Mouse (Mus musculus) mouse trophoblast stem cell (cell line): ENCODE measurements around the gene Hey2.

Source experiments
- in situ Hi-C, 2 experiments: fragments of 300-500 bp; cut with MseI, MboI; formaldehyde crosslinking; loops; 2 replicates in 1 of 2; 3 replicates in 1 of 2; pipeline ENCODE4 v1.15.1; 2025

Hey2 gene

DNA sequence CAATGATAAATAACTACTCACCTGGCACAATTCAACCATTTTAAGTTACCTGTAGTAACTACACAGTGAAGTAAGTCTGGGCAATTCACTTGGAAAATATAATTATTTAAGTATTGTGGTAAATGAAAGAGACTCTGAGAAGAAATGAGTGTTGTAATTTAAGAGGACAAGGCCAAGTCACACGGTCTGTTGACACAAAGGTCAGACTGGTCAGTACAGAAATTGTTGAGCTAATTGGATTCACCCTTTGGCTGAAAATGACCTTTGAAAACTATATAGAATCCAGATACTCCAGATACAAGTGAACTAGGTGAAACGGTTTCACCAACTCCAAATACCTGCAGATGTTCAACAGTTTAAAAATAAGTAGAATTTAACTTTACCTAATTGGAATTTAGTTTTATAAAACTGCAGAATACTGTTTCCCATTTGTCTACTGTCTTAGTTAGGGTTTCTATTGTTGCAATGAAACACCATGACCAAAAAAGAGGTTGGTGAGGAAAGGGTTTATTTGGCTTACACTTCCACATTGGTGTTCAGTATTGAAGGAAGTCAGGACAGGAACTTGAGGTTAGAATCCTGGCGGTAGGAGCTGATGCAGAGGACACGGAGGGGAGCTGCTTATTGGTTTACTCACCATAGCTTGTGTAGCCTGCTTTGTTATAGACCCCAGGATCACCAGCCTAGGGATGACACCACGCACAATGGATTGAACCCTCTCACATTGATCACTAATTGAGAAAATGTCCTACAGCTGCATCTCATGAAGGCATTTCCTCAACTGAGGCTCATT lies 45.9 kb downstream of the Hey2 start:
- in situ Hi-C loops: no loop called here

DNA sequence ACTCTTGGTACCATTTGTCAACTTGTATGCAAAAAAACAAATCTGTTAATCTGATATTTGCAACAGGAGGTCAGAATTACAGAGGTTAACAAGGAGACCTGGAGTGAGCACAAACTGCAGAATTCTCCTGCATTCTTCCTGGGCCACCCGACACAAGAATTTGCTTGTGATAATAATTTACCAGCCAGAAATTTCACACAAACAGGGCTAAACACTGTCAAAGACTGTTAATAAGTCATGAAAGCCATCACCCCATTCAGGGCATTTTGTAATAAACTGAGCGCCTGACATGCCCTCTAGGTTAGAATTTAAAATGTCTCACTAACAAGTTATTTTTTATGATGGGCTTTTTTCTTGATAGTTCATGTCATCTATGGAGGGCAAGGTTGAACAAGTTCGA lies 51.6 kb downstream of the Hey2 start:
- in situ Hi-C loops: no loop called here

DNA sequence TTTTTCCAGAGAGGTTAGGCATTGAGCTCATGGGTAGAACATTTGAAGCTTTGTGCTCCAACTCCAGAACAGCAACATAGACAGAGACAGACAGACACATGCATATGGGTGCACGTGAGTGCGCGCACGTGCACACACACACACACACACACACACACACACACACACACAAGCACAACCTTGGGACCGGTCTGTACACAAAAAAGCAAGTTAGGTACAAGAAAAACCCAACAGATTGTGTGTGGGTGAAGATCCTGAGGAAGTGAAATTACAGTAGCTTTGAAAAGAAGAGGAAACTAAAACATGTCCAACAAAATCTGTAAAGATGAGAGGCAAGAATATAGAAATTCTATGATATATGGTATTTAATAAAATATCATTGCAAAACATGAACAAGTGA lies 53.1 kb downstream of the Hey2 start:
- in situ Hi-C loops: no loop called here

DNA sequence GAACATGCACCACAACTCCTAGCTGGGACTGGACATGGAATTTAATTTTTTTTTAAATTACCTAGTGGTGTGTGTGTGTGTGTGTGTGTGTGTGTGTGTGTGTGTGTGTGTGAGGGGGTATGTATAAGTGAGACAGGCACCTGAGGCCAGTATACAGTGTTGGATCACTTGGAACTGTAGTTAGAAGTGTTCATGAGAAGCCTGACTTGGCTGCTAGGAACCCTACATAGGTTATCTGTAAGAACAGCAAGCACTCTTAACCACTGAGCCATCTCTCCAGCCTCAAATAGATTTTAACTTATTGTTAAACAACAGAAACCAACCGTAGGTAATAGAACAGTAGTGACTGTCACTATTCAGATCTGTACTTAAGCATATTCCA lies 54.3 kb downstream of the Hey2 start:
- in situ Hi-C loops: no loop called here

DNA sequence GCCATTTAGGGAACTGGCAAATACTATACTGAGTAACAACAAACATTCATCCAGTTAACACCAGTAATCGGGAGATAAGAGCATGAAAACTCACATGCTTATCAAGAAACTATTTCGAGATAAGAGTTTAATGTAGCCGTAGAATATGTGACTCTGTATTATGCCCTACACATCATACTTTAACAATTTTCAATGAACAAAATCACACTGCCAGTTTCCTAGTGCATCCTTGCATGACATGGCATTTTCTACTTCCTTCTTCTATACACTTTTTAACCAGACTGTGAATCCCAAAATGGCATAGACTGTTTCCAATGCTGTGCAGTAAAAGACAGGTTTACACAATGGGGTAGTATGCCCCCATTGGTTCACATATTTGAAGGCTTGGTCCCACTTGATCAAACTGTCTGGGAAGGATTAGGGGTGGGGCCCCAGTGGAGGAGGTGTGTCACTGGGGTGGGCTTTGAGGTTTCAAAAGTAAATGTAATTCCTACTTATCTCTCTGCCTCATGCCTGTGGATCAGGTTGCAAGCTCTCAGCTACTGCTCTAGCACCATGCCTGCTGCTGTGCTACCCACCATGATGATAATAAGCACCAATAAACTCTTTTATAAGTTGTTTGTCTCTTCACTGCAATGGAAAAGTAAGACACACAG lies 54.8 kb downstream of the Hey2 start:
- in situ Hi-C loops: no loop called here

DNA sequence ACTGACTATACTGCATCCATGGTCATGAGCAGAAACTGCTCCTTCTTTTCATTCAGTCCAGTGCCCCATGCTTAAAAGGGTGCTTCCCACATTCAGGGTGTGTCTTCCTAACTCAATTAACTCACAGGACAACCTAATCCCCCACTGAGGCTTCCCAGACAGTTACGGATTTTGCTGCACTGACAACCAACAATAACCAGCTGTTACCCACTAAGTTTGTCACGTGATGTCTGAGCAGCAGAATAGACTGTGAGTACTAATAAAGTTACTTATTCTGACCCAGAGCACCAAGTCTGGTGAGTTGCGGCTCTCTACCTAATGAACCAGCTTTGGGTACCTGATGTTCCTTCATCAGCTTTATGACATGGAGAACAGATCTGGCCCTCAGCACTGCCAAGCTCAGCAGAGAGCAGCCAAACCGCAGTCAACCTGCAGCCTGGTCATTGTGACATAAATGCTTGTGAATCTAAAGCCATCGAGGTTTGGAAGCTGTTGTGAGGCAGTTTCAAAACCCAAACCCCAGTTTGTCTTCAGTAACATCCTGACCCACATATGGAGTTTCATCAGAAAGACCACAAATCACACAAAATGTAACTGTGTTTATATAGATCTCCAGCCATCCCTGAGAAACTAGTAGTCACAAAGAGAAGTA lies 56.4 kb downstream of the Hey2 start:
- in situ Hi-C loops: no loop called here
